Comparison of ENCODE assay signal across 17 mouse cellular contexts in genomic region chr3:65647592-65647991, GRCm38 (mm10).
"Had no signal": no experiment of that assay in that cellular context is flagged by ENCODE, and none has a peak within 500 bp of the region (broad histone marks: within the 10 kb centered on the region; RNA-seq: fewer than 3 reads in every experiment).

No protein-coding gene starts in this region.

- H3K27me3 ChIP-seq: liver, embryonic 13.5 days had no signal

- H3K4me2 ChIP-seq: limb, embryonic 15.5 days; liver, embryonic 13.5 days; midbrain, embryonic 12.5 days; neural tube, embryonic 15.5 days had no signal

- DNase-seq: kidney, adult 8-10 months; kidney, postnatal 36 days; layer of hippocampus, adult 9-11 months; layer of hippocampus, postnatal 36 days; liver, embryonic 13.5 days; liver, postnatal 0 days; right cerebral cortex, postnatal 4 days; spleen, adult 18-20 months; thymus, adult 2 months; thymus, postnatal 25 days had no signal

- H3K9me3 ChIP-seq: limb, embryonic 15.5 days; liver, embryonic 13.5 days; midbrain, embryonic 12.5 days; neural tube, embryonic 15.5 days had no signal

- ATAC-seq: inflammation-experienced regulatory T-cells, adult 6 months; intestine, postnatal 0 days; liver, postnatal 0 days had no signal

- H3K4me1 ChIP-seq: limb, embryonic 15.5 days; liver, embryonic 13.5 days; neural tube, embryonic 15.5 days had no signal

- H3K9ac ChIP-seq: limb, embryonic 15.5 days; liver, embryonic 13.5 days; liver, postnatal 0 days; midbrain, embryonic 12.5 days; neural tube, embryonic 15.5 days had no signal

- H3K27ac ChIP-seq: limb, embryonic 15.5 days; liver, embryonic 13.5 days; macrophage; midbrain, embryonic 12.5 days; neural tube, embryonic 15.5 days had no signal

- H3K4me3 ChIP-seq: limb, embryonic 15.5 days; liver, embryonic 13.5 days; midbrain, embryonic 12.5 days; myocyte; neural tube, embryonic 15.5 days had no signal

- H3K36me3 ChIP-seq: limb, embryonic 15.5 days; liver, embryonic 13.5 days; midbrain, embryonic 12.5 days; neural tube, embryonic 15.5 days had no signal
